Mouse (Mus musculus) colon, adult 2 months (tissue): Measurements from ENCODE around the gene Add2. TPM values are rescaled to one million over a fixed set of nuclear protein-coding genes. Genes with fewer than 3 reads are reported as not detected.

Source experiments
- polyA plus RNA-seq: library from polyadenylated mRNA; depleted of rRNA; stranded (reverse); fragments of >200 nt; gene quantifications from 2 replicates; pipeline ENCODE4 v1.2.3, GENCODE M21; 2012; rRNA removed

Gene Add2
- polyA plus RNA-seq, result 0.68 and 1.3 TPM in 2 replicates

DNA sequence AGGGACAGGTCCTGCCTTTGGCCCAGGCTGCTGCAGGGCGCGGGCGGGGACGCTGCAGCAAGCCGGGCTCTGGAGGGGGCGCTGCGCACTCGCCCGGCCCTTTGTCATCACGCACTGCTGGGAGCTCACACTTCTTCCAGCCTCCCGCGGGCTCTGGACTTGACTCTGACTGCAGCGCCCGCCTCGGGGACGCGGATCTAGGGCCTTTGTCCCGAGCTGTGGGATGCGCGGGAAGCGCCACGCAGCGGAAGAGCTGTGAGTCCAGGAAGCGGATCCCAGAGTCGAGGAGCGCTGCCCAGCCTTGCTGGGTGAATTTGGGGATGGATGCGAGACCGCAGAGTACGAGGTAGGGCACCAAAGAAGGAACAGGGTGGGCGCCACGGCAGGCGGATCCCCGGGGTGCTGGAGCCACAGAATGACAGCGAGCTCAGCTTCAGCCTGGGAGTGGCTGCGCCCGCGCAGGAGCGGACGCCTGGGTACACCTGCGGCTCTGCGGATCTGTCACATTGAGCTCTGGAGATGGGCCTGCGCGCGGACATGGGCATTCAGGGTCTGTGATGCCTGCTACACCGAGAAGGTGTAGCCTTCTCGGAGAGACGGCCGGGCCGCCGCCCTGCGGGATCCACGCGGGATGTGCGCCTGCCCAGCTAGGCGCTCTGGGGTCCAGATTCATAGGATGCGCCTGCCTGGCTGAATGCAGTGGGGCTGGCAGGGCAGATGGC is at the start of gene Add2:
Gene Add2 (plus strand): TSS at position 81 of the 722 bp plus-strand sequence.

GRCm38 (mm10) chr6:86015871-86016270 is 12.6 kb upstream of the Add2 start, which contains the start of gene Figla:
Gene Figla, plus strand, starts transcription at chr6:86016171.

Other genes starting within 250 kb of the Add2 start
- gene Nat8f6, start 207.7 kb upstream of the Add2 start, polyA plus RNA-seq, result 0.29 and 0.39 TPM in 2 replicates
- gene Nat8f5, start 207.7 kb upstream of the Add2 start, polyA plus RNA-seq, result 0.20 and 0.23 TPM in 2 replicates
- 0.27 and 0.46 TPM in 2 replicates for gene Nat8, start 196.6 kb upstream of the Add2 start, polyA plus RNA-seq
- 0.06 and 0.13 TPM in 2 replicates for gene Nat8f2, start 159.5 kb upstream of the Add2 start, polyA plus RNA-seq
- gene Nat8f4, start 123.8 kb upstream of the Add2 start, polyA plus RNA-seq, result 3.9 and 5.7 TPM in 2 replicates
- gene Tprkb, start 116.8 kb upstream of the Add2 start, polyA plus RNA-seq, result 6.7 and 6.9 TPM in 2 replicates
- gene Nat8f1, start 113.0 kb upstream of the Add2 start, polyA plus RNA-seq, result 4.8 and 8.5 TPM in 2 replicates
- gene Dusp11, start 67.0 kb upstream of the Add2 start, polyA plus RNA-seq, result 35.3 and 39.8 TPM in 2 replicates
- not detected in 2 replicates for gene Figla, start 12.5 kb upstream of the Add2 start, polyA plus RNA-seq
- 16.9 and 22.8 TPM in 2 replicates for gene Tgfa, start 166.5 kb downstream of the Add2 start, polyA plus RNA-seq